Mouse (Mus musculus) intestine, postnatal 0 days (tissue): ENCODE measurements around the gene F930015N05Rik. TPM values are rescaled to one million over a fixed set of nuclear protein-coding genes. Genes with fewer than 3 reads are reported as not detected.
A peak's percentile ranks its signal among the peaks of the same experiment; 100 is the strongest.

Experiments used
- ATAC-seq: fragments of 200-750 bp; cut with Nextera tagmentation; 2 replicates; pipeline ENCODE4 v1.8.0; 2017; ENCODE audit warnings: mild to moderate bottlenecking, moderate TSS enrichment, moderate library complexity
- H3K27ac ChIP-seq: fragments of 300-500 bp; sonication (generic); 2 replicates; pipeline ENCODE4 v1.5.1; 2014; ENCODE audit warnings: mild to moderate bottlenecking, low read depth, low read length, moderate library complexity
- H3K27me3 ChIP-seq: fragments of 300-500 bp; sonication (generic); replicated peaks from 2 replicates; pipeline ENCODE4 v1.6.1; 2014; ENCODE audit warnings: low read length, mixed read lengths; ENCODE audit not compliant: control insufficient read depth, insufficient read depth
- H3K36me3 ChIP-seq: fragments of 300-500 bp; sonication (generic); 2 replicates; pipeline ENCODE4 v1.6.1; 2014; ENCODE audit warnings: mild to moderate bottlenecking, moderate library complexity; ENCODE audit not compliant: control insufficient read depth, insufficient read depth
- H3K4me1 ChIP-seq: fragments of 300-500 bp; sonication (generic); replicated peaks from 2 replicates; pipeline ENCODE4 v1.6.1; 2014; ENCODE audit warnings: antibody characterized with exemption, low read length, mixed read lengths; ENCODE audit not compliant: control insufficient read depth, insufficient read depth
- H3K4me2 ChIP-seq: fragments of 300-500 bp; sonication (generic); replicated peaks from 2 replicates; pipeline ENCODE4 v1.6.1; 2014; ENCODE audit warnings: low read depth, mild to moderate bottlenecking, moderate library complexity
- H3K4me3 ChIP-seq: fragments of 300-500 bp; sonication (generic); 2 replicates; pipeline ENCODE4 v1.5.1; 2014; ENCODE audit warnings: low read depth, low read length
- H3K9ac ChIP-seq: fragments of 300-500 bp; sonication (generic); 2 replicates; pipeline ENCODE4 v1.6.1; 2014; ENCODE audit warnings: mild to moderate bottlenecking, low read depth, low read length
- H3K9me3 ChIP-seq: fragments of 300-500 bp; sonication (generic); 2 replicates; pipeline ENCODE4 v1.6.1; 2016; ENCODE audit warnings: mixed run types; ENCODE audit not compliant: control insufficient read depth
- CTCF ChIP-seq: sonication (generic); IDR thresholded peaks from 2 replicates; pipeline ENCODE4 v1.5.1; 2016; ENCODE audit warnings: low read depth, mild to moderate bottlenecking, control low read depth, antibody characterized with exemption, moderate library complexity
- WGBS: fragments of 180-500 bp; shearing (Covaris S2); extraction: QIAGEN DNeasy Blood & Tissue Kit; methylation state at CpG from one replicate; pipeline ENCODE4 v1.1.7; 2014; 5-methylcytosine and 5-hydroxymethylcytosine counted together
- polyA plus RNA-seq: library from polyadenylated mRNA; unstranded; fragments of >200 nt; fragmentation: Nextera tagmentation; extraction: Ambion mirVana; gene quantifications from 2 replicates; pipeline ENCODE4 v1.2.1, GENCODE M21; 2015

F930015N05Rik gene
- polyA plus RNA-seq, 1 experiment from 2014 or later: not detected

DNA sequence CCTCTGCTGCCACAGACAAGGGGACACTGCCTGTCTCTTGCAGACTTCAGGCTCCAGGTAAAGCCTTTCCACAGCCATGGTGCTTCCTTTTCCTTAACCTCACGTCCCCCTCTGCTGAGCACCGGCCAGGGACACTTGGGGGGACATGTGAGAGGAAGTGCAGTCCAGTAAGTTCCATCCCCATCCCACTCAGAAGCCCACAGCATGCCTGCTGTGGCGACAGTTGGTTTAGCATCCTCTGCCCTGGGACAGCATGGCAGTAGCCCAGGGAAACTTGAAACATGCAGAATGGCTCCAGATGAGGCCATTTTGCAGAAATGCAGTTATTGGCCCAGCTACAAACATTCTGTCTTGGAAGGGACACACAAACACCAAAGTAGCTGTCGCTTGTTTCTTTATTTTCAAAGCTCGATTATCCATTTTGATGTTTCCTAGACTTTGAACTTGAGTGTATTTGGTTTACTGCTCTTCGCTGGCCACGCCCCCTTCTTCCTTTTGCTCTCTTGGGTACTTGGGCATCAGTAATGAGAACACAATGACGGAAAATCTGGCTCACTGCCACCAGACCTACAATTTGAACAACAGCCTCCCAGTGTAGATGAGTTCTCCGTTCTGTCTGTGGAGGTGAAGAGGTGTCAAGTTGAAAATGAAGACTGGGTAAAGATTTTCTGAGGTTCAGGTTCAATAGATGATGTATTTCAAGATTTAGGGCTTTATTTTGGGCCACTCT lies 12.3 kb upstream of the F930015N05Rik start:
- Histone ChIP-seq H3K4me1 (no peaks in the 10 kb centered on the region), H3K27me3 (no peaks in the 10 kb centered on the region), H3K9me3 (no peaks in the 10 kb centered on the region), H3K4me2 (no peak overlapping the region), H3K27ac (no peak overlapping the region), H3K4me3 (no peak overlapping the region), H3K9ac (no peak overlapping the region), H3K36me3 (no peaks in the 10 kb centered on the region)
- no peak for TF ChIP-seq CTCF
- WGBS: 74% methylated on average over 9 of the region's 9 CpGs
- ATAC-seq: no peak

GRCm38 (mm10) chr11:64445227-64445626 lies 8.8 kb upstream of the F930015N05Rik start:
- Histone ChIP-seq H3K4me2 (no peak overlapping the region), H3K4me3 (no peak overlapping the region), H3K27me3 (no peaks in the 10 kb centered on the region), H3K27ac (no peak overlapping the region), H3K9ac (no peak overlapping the region), H3K36me3 (no peaks in the 10 kb centered on the region), H3K9me3 (no peaks in the 10 kb centered on the region), H3K4me1 (no peaks in the 10 kb centered on the region)
- no peak for TF ChIP-seq CTCF
- WGBS: 60% methylated on average over 1 of the region's 1 CpGs
- no peak for ATAC-seq

- Histone ChIP-seq H3K27ac (no peak overlapping the region), H3K4me1 (no peaks in the 10 kb centered on the region), H3K9me3 (no peaks in the 10 kb centered on the region), H3K36me3 (no peaks in the 10 kb centered on the region), H3K9ac (no peak overlapping the region), H3K4me2 (no peak overlapping the region), H3K27me3 (0 out of 2 replicates have a peak, but pooled peaks cover 2% of the 10 kb centered on the region), H3K4me3 (no peak overlapping the region)
- WGBS: 35% methylated on average over 3 of the region's 3 CpGs
- ATAC-seq: no peak
- TF ChIP-seq CTCF: no peak
Observed at GRCm38 (mm10) chr11:64442701-64443100, 6.2 kb upstream of the F930015N05Rik start.

GRCm38 (mm10) chr11:64442119-64442518 lies 5.7 kb upstream of the F930015N05Rik start:
- no peak overlapping the region for H3K4me3 ChIP-seq

GRCm38 (mm10) chr11:64438909-64439308 lies 2.5 kb upstream of the F930015N05Rik start:
- no peak overlapping the region for H3K4me3 ChIP-seq
- H3K9ac ChIP-seq: no peak overlapping the region
- H3K36me3 ChIP-seq: no peaks in the 10 kb centered on the region
- WGBS: 40% methylated on average over 3 of the region's 3 CpGs
- peaks cover 26% of the 10 kb centered on the region for H3K27me3 ChIP-seq
- H3K9me3 ChIP-seq: no peaks in the 10 kb centered on the region
- no peak for ATAC-seq
- TF ChIP-seq CTCF: peak; percentile 52
- 0 out of 2 replicates have a peak, but pooled peaks cover 4% of the 10 kb centered on the region for H3K4me1 ChIP-seq
- no peak overlapping the region for H3K27ac ChIP-seq
- no peak overlapping the region for H3K4me2 ChIP-seq

More at GRCm38 (mm10) chr11:64442119-64442518, 5.7 kb upstream of the F930015N05Rik start:
- WGBS: 17% methylated on average over 8 of the region's 8 CpGs
- H3K9me3 ChIP-seq: no peaks in the 10 kb centered on the region
- H3K4me2 ChIP-seq: peak overlapping the region; percentile 46; the same call in 1 of the 2 replicates
- peak; percentile 78 for TF ChIP-seq CTCF
- H3K27me3 ChIP-seq: 0 out of 2 replicates have a peak, but pooled peaks cover 5% of the 10 kb centered on the region
- no peaks in the 10 kb centered on the region for H3K4me1 ChIP-seq
- no peak overlapping the region for H3K27ac ChIP-seq
- no peak for ATAC-seq
- no peaks in the 10 kb centered on the region for H3K36me3 ChIP-seq
- H3K9ac ChIP-seq: no peak overlapping the region

DNA sequence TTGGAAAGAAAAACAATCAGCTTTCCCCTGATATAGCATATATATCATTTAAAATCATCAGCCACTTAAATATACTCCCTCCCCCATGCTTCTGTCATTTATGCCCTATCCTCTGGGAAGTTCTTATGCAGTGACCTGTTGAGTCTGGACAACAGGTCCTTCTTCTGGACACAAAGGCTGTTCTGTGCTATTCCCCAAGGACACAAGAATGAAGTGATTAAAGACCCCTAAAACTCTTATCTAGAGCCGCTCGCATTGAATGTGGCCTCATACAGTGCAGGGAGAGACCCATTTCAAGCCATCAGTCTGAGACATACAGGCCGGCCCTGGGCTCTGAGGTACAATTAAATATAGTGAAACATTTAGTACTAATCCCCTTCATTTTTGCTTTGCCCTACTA lies 1.3 kb upstream of the F930015N05Rik start:
- Histone ChIP-seq H3K36me3 (no peaks in the 10 kb centered on the region), H3K4me3 (no peak overlapping the region), H3K9me3 (no peaks in the 10 kb centered on the region), H3K27ac (no peak overlapping the region), H3K27me3 (peaks cover 26% of the 10 kb centered on the region), H3K4me1 (0 out of 2 replicates have a peak, but pooled peaks cover 4% of the 10 kb centered on the region), H3K4me2 (no peak overlapping the region), H3K9ac (no peak overlapping the region)
- no peak for ATAC-seq
- no peak for TF ChIP-seq CTCF
- WGBS: 77% methylated on average over 3 of the region's 3 CpGs
